Mouse (Mus musculus): ENCODE measurements around the gene Asap2.
"Not testable (repeated sequence)": the region's sequence is repeated elsewhere in the genome, so short reads cannot be mapped to it uniquely, and the experiment has no call there.

Gene Asap2

GRCm38 (mm10) chr12:20990132-20990531 is at the start of gene Asap2:
Gene Asap2 (plus strand): TSS chr12:20990459.
- peak; percentile 28 to 59 for DNase-seq (ENCODE audit: low spot score in 2 of 2)

GRCm38 (mm10) chr12:20947051-20947997 is 42.9 kb upstream of the Asap2 start:
- not testable (repeated sequence) for DNase-seq (ENCODE audit: low spot score in 2 of 2)

GRCm38 (mm10) chr12:20990579-20990978 is 320 bp downstream of the Asap2 start:
- peak; percentile 9 to 50 for DNase-seq (ENCODE audit: low spot score in 2 of 2)

GRCm38 (mm10) chr12:21030875-21031274 is 40.6 kb downstream of the Asap2 start:
- not testable (repeated sequence) for DNase-seq (ENCODE audit: low spot score in 2 of 2)

GRCm38 (mm10) chr12:21046716-21047115 is 56.5 kb downstream of the Asap2 start:
- not testable (repeated sequence) for DNase-seq (ENCODE audit: low spot score in 2 of 2)

GRCm38 (mm10) chr12:21075731-21076130 is 85.5 kb downstream of the Asap2 start:
- peak; percentile 53 to 80 for DNase-seq (ENCODE audit: low spot score in 2 of 2)

- peak in 1 of 2 experiments; percentile 57 for DNase-seq (ENCODE audit: low spot score in 2 of 2)
Observed at GRCm38 (mm10) chr12:21090168-21090567, 99.9 kb downstream of the Asap2 start.

- DNase-seq (ENCODE audit: low spot score in 2 of 2), result not testable (repeated sequence)
Observed at GRCm38 (mm10) chr12:21092446-21092845, 102.2 kb downstream of the Asap2 start.

GRCm38 (mm10) chr12:21097806-21098325 is 107.6 kb downstream of the Asap2 start:
- DNase-seq (ENCODE audit: low spot score in 2 of 2), result not testable (repeated sequence)

GRCm38 (mm10) chr12:21111116-21111475 is 120.8 kb downstream of the Asap2 start:
- DNase-seq (ENCODE audit: low spot score in 2 of 2), result not testable (repeated sequence)

GRCm38 (mm10) chr12:21111476-21112452 is 121.5 kb downstream of the Asap2 start:
- DNase-seq (ENCODE audit: low spot score in 2 of 2), result peak; percentile 76 to 89

- DNase-seq (ENCODE audit: low spot score in 2 of 2), result peak; percentile 32 to 71
Observed at GRCm38 (mm10) chr12:21112453-21112857, 122.2 kb downstream of the Asap2 start.

- no peak for DNase-seq (ENCODE audit: low spot score in 2 of 2)
Observed at GRCm38 (mm10) chr12:21119446-21119845, 129.2 kb downstream of the Asap2 start.

- DNase-seq (ENCODE audit: low spot score in 2 of 2), result no peak
Observed at GRCm38 (mm10) chr12:21122818-21123217, 132.6 kb downstream of the Asap2 start.

GRCm38 (mm10) chr12:21123647-21124046 is 133.4 kb downstream of the Asap2 start:
- no peak for DNase-seq (ENCODE audit: low spot score in 2 of 2)

GRCm38 (mm10) chr12:21125675-21126470 is 135.6 kb downstream of the Asap2 start:
- DNase-seq (ENCODE audit: low spot score in 2 of 2), result peak in 1 of 2 experiments; percentile 47

GRCm38 (mm10) chr12:21126516-21126915 is 136.3 kb downstream of the Asap2 start:
- DNase-seq (ENCODE audit: low spot score in 2 of 2), result peak in 1 of 2 experiments; percentile 38

- peak in 1 of 2 experiments; percentile 57 for DNase-seq (ENCODE audit: low spot score in 2 of 2)
Observed at GRCm38 (mm10) chr12:21128930-21129869, 138.9 kb downstream of the Asap2 start.

- no peak for DNase-seq (ENCODE audit: low spot score in 2 of 2)
Observed at GRCm38 (mm10) chr12:21130274-21130823, 140.1 kb downstream of the Asap2 start.
